Mouse (Mus musculus): ENCODE measurements around the gene Zfp512b.

Zfp512b gene

DNA sequence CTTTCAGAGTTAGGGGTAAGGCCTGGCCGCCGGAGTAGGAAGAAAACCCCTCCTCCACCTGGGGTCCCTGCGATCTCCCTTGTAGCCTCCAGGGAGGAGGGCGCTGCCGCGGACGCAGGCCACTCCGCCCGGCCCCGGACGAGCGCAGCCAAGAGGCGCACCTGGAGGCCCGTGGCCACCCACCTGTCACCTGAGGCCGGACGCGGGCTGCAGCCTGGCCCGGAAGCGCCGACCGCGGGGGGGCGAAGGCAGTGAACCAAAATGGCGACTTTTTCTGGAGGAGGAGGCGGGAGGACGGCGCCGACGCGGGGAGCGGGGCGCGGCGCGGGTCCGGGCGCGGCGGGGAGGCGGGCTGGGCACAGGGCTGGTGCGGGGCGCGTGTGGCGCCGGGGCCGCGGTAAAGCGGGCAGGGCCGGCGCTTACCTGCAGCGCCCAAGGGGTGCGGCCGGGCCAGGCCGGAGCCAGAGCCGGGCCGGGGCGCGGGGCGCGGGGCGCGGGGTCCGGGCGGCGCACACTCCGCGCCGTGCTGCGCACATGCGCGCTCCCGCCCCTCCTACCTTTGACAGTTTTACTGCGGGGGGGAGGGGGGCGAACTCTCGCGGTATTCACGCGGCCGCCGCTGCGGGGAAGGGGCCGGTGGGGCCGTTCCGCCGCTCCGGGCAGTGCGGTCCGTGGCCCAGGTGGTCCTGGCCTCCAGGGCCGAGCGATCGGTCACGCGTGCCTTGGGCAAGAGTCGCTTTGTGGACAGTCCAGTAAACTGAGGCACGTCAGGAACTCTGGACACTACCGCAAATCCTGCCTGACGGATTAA, at the start of gene Zfp512b:
Gene Zfp512b, minus strand, starts transcription at position 573 of the 811 bp plus-strand sequence.
- peak; percentile 81 for DNase-seq (ENCODE audit: extremely low spot score, low spot score)

DNA sequence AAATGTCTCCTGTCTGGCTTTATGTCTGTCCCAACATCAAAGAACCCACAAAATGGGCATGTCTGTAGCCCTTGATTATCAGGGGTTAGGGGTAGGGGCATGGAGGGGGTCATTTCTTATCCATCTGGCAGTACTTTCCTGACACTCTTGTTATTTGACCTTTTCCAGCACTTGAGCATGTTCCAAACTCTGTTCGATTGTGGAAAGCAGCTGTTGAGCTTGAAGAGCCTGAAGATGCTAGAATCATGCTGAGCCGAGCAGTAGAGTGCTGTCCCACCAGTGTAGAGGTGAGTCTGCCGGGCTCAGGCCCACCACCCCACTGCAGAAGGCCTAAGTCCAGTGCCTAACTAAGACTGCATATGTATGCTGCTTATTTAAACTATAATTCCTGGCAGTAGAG, 43.3 kb upstream of the Zfp512b start:
- DNase-seq (ENCODE audit: extremely low spot score, low spot score): no peak

DNA sequence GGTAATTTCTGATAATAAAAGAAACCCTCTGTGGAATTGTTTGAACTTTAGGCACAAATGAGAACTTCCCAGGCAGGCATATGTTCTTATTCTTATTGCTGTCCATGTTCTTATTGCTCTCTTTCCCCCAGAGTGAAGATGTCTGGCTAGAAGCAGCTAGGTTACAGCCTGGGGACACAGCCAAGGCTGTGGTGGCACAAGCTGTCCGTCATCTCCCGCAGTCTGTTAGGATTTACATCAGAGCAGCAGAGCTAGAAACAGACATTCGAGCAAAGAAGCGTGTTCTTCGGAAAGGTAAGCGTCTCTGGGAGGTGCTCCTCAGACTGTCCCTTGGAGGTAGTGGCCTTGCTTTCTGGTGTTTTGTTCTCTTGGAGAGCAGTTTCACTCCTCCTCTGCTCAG, 40.0 kb upstream of the Zfp512b start:
- DNase-seq (ENCODE audit: extremely low spot score, low spot score): no peak

DNA sequence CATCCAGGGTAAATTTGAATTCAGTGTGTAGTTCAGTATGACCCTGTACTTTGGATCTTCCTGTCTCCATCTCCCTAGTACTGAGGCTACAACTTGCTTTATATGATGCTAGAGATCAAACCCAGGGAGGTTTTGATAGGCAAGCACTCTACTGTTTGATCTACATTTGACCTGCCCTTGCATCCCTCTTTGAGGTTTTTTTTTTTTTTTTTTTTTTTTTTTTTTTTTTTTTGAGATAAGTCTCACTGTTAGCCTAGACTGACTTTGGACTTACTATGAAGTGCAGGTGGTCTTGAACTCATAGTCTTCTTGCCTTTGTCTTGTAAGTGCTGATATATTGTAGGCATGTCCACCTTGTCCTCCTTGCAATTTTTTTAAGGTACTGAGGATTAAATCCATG, 35.9 kb upstream of the Zfp512b start:
- DNase-seq (ENCODE audit: extremely low spot score, low spot score): no peak

DNA sequence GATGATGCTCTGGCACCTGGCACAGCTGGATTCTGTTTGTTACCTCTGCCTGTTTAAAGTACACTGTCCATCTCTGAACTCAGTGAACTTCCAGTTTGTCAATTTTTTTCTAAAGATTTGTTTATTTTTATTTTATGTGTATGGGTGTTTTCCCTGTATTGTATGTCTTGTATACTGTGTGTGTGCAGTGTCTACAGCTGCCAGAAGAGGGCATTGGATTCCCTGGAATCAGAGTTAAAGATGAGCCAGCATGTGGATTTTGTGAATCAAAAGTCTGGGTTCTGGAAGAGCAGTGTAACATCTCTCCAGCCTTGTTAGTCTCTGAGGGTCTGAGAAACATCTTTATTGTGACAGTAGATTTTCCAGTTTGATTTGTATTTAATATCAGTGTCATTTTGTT, 30.8 kb upstream of the Zfp512b start:
- DNase-seq (ENCODE audit: extremely low spot score, low spot score): no peak

GRCm38 (mm10) chr2:181618761-181619495, 26.3 kb upstream of the Zfp512b start:
- DNase-seq (ENCODE audit: extremely low spot score, low spot score): no peak

- no peak for DNase-seq (ENCODE audit: extremely low spot score, low spot score)
Measured at GRCm38 (mm10) chr2:181602367-181602766, 9.8 kb upstream of the Zfp512b start.

DNA sequence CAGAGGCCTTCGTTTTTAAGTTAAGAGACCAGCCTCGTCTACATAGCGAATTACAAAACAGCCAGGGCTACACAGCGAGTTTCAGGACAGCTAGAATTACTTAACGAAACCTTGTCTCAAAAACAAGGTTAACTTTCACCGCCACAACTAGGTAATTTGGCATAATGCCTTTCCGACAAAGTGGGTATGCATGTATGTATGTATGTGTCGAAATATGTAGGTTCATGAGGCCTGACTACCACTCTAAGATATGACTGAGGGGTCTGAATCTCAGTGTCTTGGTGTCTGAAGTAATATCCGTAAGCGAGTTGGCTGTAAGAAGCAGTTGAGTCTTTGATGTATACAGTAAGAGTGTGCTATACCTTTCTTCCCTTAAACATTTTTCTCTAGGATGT, 9.1 kb upstream of the Zfp512b start:
- no peak for DNase-seq (ENCODE audit: extremely low spot score, low spot score)

GRCm38 (mm10) chr2:181600828-181601750, 8.5 kb upstream of the Zfp512b start:
- DNase-seq (ENCODE audit: extremely low spot score, low spot score): peak; percentile 96

DNA sequence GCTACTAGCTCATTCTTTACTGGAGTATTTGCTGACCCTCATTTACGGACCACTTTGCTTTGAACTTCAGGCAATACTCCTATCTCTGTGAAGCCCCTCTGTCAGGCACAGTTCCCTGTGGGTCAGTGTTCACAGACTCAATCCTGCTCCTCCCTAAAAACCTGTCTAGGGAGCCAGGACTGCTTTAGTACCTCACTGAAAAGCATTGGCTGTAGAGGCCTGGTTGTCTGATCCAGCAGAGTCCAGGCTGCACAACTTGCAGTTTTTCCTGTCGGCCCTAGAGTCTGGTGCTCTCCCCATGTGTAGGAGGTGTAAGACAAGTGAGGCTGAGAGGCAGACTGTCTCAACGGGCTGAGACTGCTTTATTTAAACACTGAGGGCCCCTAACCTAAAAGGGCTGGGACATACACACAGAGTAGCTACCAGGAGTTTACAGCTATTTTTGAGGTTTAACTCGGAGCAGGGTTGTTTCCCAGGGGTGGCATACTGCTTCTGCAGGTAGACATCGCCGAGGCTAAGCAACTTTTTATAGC, 7.7 kb upstream of the Zfp512b start:
- DNase-seq (ENCODE audit: extremely low spot score, low spot score): no peak

GRCm38 (mm10) chr2:181598454-181599351, 6.1 kb upstream of the Zfp512b start, which contains the start of gene Samd10:
Gene Samd10 (minus strand): TSS chr2:181599212.
- peak; percentile 76 for DNase-seq (ENCODE audit: extremely low spot score, low spot score)

DNA sequence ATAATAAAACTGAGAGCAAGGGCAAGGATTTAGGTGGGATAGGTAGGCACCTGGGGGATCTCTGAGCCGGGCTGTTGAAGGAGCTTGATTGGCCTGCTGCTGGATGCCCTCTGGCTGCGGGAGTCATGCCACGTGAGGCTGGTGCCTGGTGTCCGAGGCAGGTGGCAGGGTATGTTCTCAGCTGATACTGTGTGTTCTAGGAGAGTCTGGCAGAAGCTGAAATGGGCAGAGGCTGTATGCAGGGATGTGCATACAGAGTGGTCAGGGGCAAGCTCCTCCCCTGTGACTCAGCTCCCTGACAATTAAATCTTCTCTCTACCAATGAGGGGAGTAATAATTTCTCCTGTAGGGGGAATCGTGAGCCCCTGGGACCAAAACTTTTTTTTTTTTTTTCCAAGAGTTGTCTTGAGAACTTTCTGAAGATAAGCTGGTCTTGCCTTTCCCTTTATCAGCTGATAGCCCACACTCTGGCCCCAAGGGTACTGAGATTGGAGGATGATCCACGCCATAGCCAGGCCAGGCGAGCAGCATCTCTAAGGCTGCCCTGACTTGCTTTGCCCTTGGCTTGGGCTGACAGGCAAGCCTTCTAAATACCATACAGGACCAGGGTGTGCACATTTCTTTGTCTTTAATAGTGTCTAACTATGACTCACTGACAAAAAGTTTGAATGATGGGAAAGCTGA, 4.9 kb upstream of the Zfp512b start:
- no peak for DNase-seq (ENCODE audit: extremely low spot score, low spot score)

GRCm38 (mm10) chr2:181596221-181596960, 3.8 kb upstream of the Zfp512b start:
- DNase-seq (ENCODE audit: extremely low spot score, low spot score): no peak

DNA sequence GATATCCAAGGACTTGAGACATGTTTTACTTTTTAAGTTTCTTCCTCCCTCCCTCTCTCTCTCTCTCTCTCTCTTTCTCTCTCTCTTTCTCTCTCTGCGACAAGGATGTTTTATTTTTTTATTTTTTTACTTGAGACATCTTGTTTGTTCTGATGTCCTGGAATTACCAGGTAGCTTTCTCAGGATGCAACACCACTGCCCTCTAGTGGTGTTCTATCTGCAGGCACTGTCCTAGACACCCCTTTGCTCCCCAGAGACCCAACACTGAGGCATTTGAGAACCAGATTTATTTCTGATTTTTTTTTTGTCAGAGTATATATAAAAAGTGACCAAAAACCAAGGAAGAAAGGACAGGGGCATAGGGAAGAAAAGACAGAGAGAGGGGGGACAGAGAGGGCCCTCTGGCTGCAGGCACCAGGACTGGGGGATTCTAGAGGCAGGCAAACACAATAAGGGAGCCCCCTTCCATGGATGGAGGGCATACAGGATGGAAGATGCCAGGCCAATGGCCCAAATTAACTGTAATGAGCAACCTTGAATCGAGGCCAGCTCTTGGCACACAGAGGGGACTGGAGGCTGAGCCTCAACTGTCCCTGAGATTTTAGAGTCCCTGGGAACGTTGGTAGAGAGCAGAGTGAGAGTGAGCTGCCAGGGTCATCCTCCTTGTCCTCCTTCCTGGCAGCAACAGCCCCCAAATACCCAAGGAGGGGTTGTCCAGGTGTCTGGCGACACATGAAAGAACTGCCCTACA, 2.5 kb upstream of the Zfp512b start:
- no peak for DNase-seq (ENCODE audit: extremely low spot score, low spot score)

DNA sequence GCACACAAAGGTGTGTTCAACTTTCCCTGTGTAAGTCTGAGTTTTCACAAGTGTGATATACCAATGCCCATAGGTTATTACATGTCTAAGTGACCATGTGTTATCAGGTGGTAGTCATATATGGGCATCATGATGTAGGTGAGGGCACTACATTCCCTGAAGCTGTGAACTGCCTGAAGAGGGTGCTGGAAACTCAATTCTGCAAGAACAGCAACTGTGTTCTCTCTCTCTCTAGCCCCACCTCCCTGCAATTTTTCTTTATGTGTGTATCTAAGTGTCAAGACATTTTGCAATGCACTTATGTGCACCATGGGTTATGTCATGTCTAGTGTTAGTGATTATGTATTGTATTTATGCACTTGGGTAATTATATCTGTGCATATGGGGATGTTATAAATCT, 1.3 kb upstream of the Zfp512b start:
- DNase-seq (ENCODE audit: extremely low spot score, low spot score): no peak

DNA sequence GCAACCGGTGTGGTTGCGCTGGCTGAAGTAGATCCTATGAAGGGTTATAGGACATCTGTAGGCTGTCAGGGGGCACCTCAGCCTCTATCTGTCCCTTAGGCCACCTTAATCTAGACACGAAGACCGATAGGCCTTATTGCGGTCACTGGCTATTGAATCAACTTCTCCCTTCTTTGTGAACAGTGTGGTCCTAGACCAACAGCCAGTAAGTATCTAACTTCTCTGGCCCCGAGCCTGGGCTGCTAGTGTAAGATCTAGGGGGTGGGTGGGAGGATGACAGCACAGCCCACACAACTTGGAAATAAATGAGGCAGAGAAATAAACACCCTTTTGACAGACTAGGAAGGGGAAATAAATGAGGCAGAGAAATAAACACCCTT, 429 bp upstream of the Zfp512b start:
- no peak for DNase-seq (ENCODE audit: extremely low spot score, low spot score)

- no peak for DNase-seq (ENCODE audit: extremely low spot score, low spot score)
Measured at GRCm38 (mm10) chr2:181591528-181592085, 996 bp downstream of the Zfp512b start, which contains the start of gene Prpf6. Gene Prpf6 (plus strand): TSS chr2:181591868.

GRCm38 (mm10) chr2:181590471-181590870, 2.1 kb downstream of the Zfp512b start:
- no peak for DNase-seq (ENCODE audit: extremely low spot score, low spot score)
